Mouse (Mus musculus) G1E (cell line): Measurements from ENCODE around the gene Ftcd. TPM values are rescaled to one million over a fixed set of nuclear protein-coding genes. Genes with fewer than 3 reads are reported as not detected.

Experiments
- ATAC-seq: 2 replicates; pipeline ENCODE4 v1.8.0; 2016; ENCODE audit warnings: mild to moderate bottlenecking; ENCODE audit not compliant: insufficient number of reproducible peaks, poor library complexity, low FRiP score, severe bottlenecking; ENCODE audit errors: extremely low read depth
- DNase-seq: peaks from one replicate; pipeline ENCODE4 v3.0.0; 2012; ENCODE audit warnings: low spot score
- H3K27me3 ChIP-seq: 2 replicates; pipeline ENCODE4 v1.6.1; 2012; ENCODE audit warnings: mild to moderate bottlenecking, low read length, inconsistent platforms; ENCODE audit not compliant: insufficient read depth
- H3K36me3 ChIP-seq: replicated peaks from 2 replicates; pipeline ENCODE3; 2012; ENCODE audit warnings: mild to moderate bottlenecking, inconsistent platforms
- H3K4me1 ChIP-seq: 2 replicates; pipeline ENCODE4 v1.6.1; 2012; ENCODE audit warnings: low read depth, low read length, inconsistent platforms, mixed read lengths; ENCODE audit not compliant: insufficient read depth
- H3K4me3 ChIP-seq: 2 replicates; pipeline ENCODE4 v1.5.1; 2012; ENCODE audit warnings: low read depth, mild to moderate bottlenecking, inconsistent platforms, low read length, moderate library complexity, mixed read lengths
- H3K9me3 ChIP-seq: replicated peaks from 2 replicates; pipeline ENCODE4 v1.6.1; 2012; ENCODE audit warnings: inconsistent platforms
- CTCF ChIP-seq: IDR thresholded peaks from 2 replicates; pipeline ENCODE4 v1.5.1; 2012; ENCODE audit warnings: low read depth, low read length, inconsistent platforms, mixed read lengths
- GATA1 ChIP-seq: IDR thresholded peaks from 2 replicates; pipeline ENCODE4 v1.6.1; 2012; ENCODE audit warnings: borderline replicate concordance, low read length, inconsistent platforms, mixed read lengths
- GATA2 ChIP-seq: IDR thresholded peaks from 2 replicates; pipeline ENCODE4 v1.6.1; 2012; ENCODE audit warnings: low read depth, low read length, inconsistent platforms, borderline replicate concordance
- POLR2AphosphoS5 ChIP-seq: IDR thresholded peaks from 2 replicates; pipeline ENCODE4 v1.6.1; 2012; ENCODE audit warnings: low read depth, low read length, inconsistent platforms; ENCODE audit not compliant: insufficient replicate concordance
- TAL1 ChIP-seq: conservative IDR thresholded peaks from 2 replicates; pipeline ENCODE4 v1.6.1; 2012; ENCODE audit warnings: low read depth, low read length, inconsistent platforms, mixed read lengths
- polyA plus RNA-seq: library from polyadenylated mRNA; stranded (reverse); fragments of >175 nt; gene quantifications from 2 replicates; pipeline ENCODE4 v1.2.3, GENCODE M21; 2012
- total RNA-seq, 2 experiments: library from RNA; stranded (forward) in 1 of 2; stranded (reverse) in 1 of 2; fragments of 200-1000 nt in 1 of 2; fragments of >200 nt in 1 of 2; fragmentation: Nextera tagmentation in 1 of 2; gene quantifications; 2 replicates each; pipeline ENCODE4 v1.2.3; 2014 to 2017

The Ftcd gene
- total and polyA plus RNA-seq, 3 experiments: 0.27 TPM; not detected in 2

- no peak for DNase-seq
- TF ChIP-seq CTCF (no peak), TAL1 (no peak), POLR2AphosphoS5 (no peak), GATA2 (no peak), GATA1 (no peak)
- ATAC-seq: no peak
- Histone ChIP-seq H3K9me3 (no peaks in the 10 kb centered on the region), H3K27me3 (peaks cover 6% of the 10 kb centered on the region; the same call in 1 of the 2 replicates), H3K4me1 (no peaks in the 10 kb centered on the region), H3K4me3 (no peak overlapping the region), H3K36me3 (no peaks in the 10 kb centered on the region)
These were observed 14.7 kb downstream of the Ftcd start for GRCm38 (mm10) chr10:76590197-76590596.

- H3K27me3 ChIP-seq: peaks cover 4% of the 10 kb centered on the region; the same call in 1 of the 2 replicates
- ATAC-seq (no peak), DNase-seq (no peak)
- no peaks in the 10 kb centered on the region for H3K36me3 ChIP-seq
- H3K4me1 ChIP-seq: no peaks in the 10 kb centered on the region
- TF ChIP-seq GATA1: no peak
- TF ChIP-seq POLR2AphosphoS5: no peak
- no peak for TF ChIP-seq TAL1
- no peak for TF ChIP-seq CTCF
- TF ChIP-seq GATA2: no peak
- no peak overlapping the region for H3K4me3 ChIP-seq
- H3K9me3 ChIP-seq: no peaks in the 10 kb centered on the region
These were observed 20.9 kb downstream of the Ftcd start for GRCm38 (mm10) chr10:76596338-76596737.

- ATAC-seq: no peak
- no peak for DNase-seq
- Histone ChIP-seq H3K9me3 (no peaks in the 10 kb centered on the region), H3K27me3 (peaks cover 7% of the 10 kb centered on the region; the same call in 1 of the 2 replicates), H3K36me3 (no peaks in the 10 kb centered on the region), H3K4me1 (no peaks in the 10 kb centered on the region), H3K4me3 (no peak overlapping the region)
- no peak for TF ChIP-seq TAL1
- no peak for TF ChIP-seq GATA2
- no peak for TF ChIP-seq GATA1
- no peak for TF ChIP-seq POLR2AphosphoS5
- TF ChIP-seq CTCF: no peak
These were observed 27.2 kb downstream of the Ftcd start for GRCm38 (mm10) chr10:76602690-76603089.

DNA sequence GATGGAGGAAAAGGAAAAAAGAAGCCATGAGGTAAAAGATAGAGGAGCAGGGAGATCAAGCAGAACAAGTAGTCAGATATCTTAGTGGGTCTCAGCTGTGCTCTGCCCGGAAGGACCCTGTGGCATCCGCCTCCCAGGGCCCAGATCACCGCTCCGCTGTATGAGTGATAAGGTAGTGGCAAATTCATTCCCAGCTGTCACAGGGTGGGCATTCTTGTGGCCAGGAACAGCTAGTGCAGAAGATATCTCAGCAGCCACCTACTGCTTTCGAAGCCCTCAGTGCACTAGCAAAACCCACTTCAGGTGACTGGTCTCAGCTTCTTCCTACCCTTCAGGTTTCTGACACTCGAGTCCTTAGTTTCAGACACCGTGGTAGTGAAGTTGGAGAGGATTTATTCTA is 37.0 kb downstream of the Ftcd start:
- H3K27me3 ChIP-seq: peaks cover 7% of the 10 kb centered on the region; the same call in 1 of the 2 replicates
- DNase-seq: no peak
- no peak overlapping the region for H3K4me3 ChIP-seq
- ATAC-seq: no peak
- H3K4me1 ChIP-seq: no peaks in the 10 kb centered on the region
- no peak for TF ChIP-seq CTCF
- no peak for TF ChIP-seq GATA1
- no peak for TF ChIP-seq POLR2AphosphoS5
- no peak for TF ChIP-seq GATA2
- TF ChIP-seq TAL1: no peak
- H3K9me3 ChIP-seq: no peaks in the 10 kb centered on the region
- H3K36me3 ChIP-seq: no peaks in the 10 kb centered on the region

DNA sequence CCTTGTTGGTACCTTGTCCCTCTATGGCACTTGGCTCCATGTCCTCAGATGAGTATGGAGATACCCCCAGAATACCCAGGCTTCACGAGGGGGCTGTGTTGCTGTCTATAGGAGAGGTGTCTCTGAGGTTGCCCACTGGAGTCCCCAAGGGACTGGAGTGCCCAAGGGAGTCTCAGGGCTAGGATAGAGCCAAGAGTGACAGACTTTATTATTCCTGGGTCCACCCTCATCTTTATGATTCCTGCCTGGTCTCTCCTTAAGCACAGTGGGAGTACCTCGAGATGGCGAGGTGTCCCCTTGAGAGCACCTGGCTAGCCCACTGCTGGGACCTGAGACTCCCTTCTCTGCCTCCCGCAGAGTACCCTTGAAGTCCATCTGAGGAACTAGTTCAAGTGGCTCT is 47.0 kb downstream of the Ftcd start:
- ATAC-seq: no peak
- Histone ChIP-seq H3K4me3 (no peak overlapping the region), H3K27me3 (no peaks in the 10 kb centered on the region)

GRCm38 (mm10) chr10:76622928-76623680 is 47.7 kb downstream of the Ftcd start, which contains the start of gene Col6a2:
Gene Col6a2 (minus strand): TSS chr10:76623630.
- Histone ChIP-seq H3K36me3 (no peaks in the 10 kb centered on the region), H3K4me1 (no peaks in the 10 kb centered on the region), H3K4me3 (no peak within 1 kb of the TSS), H3K27me3 (no peaks in the 10 kb centered on the region), H3K9me3 (no peaks in the 10 kb centered on the region)
- ATAC-seq: no peak
- DNase-seq: peak; percentile 21
- TF ChIP-seq CTCF (no peak), GATA2 (no peak), POLR2AphosphoS5 (no peak), GATA1 (no peak), TAL1 (no peak)

More for the DNA sequence above, 47.0 kb downstream of the Ftcd start:
- no peak for DNase-seq
- Histone ChIP-seq H3K9me3 (no peaks in the 10 kb centered on the region), H3K4me1 (no peaks in the 10 kb centered on the region), H3K36me3 (no peaks in the 10 kb centered on the region)
- TF ChIP-seq CTCF (no peak), TAL1 (no peak), GATA2 (no peak), POLR2AphosphoS5 (no peak), GATA1 (no peak)
